Mouse (Mus musculus) urinary bladder, postnatal 14 days (tissue): ENCODE data around the gene Blmh.

ENCODE experiments used
- DNase-seq: peaks from one replicate; pipeline ENCODE4 v3.0.0; 2021; ENCODE audit warnings: low spot score

The Blmh gene

DNA sequence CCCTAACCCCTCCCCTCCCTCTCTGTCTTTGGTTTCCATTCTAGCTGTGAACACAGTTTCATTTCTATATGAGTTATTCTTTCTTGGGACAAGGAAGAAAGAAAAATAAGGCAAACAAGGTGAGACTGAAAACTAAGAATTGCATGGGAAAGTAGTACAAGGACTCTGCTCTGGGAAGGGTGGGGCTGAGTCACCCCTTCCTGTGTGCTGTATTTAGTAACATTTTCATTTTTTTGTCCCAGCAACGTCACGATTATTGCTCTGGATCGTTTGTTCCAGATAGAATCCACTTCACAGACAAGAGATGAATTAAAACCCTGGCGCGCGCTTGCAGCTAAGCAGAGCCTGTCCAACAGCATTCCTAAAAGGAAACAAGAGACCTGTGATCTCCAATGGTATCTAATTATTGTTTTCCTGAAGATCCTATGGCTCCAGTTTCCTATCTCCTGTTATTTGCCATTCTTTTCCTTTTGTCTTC lies at the start of gene Blmh:
Gene Blmh (plus strand): TSS at position 51 of the 478 bp plus-strand sequence.
- no peak for DNase-seq

DNA sequence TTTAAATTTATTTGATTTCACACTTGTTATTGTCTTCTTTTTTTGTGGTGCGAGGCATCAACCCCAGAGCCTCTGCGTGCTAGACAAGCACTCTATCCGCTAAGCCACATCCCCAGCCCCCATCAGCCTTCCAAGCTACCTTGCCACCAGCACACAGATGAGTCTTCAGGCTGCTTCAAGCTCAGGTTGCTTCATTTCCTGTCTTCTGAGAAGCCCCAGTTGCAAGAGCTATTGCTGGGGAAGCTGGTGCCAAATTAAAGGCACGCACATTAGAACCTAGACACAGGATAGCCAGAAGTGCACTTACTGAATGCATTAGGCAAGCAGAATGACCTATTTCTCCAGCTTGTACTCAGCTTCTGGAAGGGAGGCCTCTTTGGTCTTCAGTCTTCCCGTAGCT lies 44.8 kb upstream of the Blmh start:
- no peak for DNase-seq

DNA sequence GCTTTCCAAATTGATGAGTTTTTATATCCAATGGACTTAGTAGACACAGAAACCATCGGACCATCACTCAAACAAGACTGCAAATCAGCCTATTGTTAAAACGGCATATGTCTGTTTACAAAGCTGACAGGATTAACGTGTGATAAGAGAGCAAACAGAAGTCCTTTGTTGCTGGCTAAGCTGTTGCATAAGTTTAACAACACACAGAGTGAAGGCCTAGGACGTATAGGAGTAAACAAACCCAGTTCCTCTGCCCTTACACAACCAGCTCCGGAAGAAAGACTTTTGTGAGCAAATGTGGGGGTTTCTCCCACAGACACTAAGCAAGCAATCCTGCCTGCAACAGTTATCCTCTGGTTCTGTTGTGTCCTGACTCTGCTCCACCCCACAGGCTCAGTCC lies 40.2 kb upstream of the Blmh start:
- DNase-seq = no peak

DNA sequence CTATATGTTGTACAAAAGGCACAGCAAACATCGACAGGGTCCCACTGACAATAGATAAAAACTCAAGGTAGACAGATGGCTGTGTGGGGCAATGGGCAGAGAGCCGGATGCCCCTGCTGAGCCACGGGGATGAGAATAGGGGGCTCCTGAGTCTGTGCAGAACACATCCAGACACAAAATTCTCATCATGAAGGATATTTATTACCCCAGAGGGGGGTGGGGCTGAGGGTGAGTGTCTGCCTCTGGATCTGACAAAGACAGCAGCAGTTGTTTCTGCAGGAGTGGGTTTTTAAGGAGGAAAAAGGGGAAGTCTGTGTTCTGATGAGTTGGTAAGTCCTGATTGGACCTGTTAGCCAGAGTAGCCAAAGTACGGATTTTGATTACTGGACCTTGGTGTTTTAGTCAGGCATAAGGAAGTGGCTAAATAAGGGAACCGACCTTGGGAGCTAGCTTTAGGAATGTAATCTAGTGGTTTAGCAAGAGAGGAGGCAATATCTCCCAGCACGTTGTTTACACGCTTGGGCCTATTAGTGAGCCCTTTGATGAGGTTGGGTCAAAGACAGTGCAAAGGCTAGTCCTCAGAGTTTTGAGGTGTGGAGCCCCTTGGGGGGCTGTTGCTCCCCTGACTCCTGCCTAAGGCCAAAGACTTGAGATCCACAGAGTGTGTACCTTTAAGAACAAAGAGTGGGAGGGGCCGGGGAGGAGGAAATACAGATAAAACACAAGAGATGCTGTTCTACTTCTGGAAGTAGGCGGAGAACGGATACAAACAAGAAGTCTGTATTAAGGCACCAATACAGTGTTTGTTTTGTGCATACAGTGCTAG lies 35.1 kb upstream of the Blmh start:
- peak; percentile 37 for DNase-seq

DNA sequence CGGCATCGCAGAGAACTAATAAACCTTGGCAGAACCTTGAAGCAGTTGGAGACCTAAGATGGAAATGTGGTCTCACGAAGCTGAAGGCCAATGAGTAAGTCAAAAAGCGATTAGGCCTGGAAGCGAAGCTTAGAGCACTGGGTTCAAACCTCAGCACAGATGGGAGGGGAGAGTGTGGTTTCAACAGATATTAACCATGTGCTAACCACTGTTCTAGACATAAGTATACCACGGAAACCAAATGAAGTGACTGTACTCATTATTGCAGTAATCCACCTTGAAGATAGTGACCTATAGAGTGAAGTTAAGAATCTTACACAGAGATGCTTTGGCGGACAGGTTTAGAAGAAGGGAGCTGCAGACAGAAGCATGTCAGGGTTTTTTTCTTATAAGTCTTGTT lies 33.4 kb upstream of the Blmh start:
- DNase-seq = no peak

DNA sequence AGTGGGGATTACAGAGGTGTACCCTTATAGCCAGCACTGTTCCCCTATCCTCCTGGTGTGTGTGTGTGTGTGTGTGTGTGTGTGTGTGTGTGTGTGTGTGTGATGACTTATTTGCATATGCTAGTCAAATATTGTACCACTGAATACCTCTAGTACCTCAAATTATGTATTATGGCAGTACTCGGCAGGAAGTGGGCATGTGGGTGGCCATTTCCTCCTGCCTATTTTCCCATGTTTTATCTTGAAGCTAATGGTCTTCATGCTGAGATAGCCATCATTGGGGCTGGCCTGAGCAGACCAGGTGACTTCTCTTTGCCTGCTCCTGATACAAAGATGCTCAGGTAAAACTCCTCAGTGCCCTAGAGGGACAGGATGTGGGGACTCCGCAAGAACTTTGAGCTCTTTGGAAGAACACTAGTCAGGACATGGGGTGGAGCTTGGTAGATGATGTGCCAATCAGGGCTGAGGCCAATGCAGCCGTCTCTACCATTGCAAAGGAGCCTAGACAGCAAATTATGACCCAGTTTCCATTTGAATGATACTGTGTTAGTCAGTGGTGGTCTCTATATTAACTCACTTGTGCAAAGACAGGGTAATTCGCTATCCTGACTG lies 32.8 kb upstream of the Blmh start:
- no peak for DNase-seq

DNA sequence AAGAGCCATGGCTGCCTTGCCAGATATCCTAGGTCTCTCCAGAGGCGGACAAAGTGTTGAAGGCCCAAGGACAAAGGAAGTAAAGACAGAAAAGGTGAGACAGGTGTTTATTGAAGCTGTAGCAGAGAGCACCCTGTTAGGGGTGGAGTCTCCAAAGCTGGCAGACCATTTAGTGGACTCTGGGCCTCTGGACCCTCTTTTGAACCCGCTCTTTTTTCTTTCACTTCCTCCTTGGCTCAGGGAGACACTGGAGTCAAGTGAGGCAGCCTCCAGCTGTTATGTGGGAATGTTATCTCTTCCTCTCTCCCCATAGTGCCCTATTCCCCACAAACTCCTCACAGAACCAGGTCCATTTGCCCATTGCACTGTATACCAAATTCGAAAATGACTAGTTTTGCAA lies 31.6 kb upstream of the Blmh start:
- DNase-seq = no peak

DNA sequence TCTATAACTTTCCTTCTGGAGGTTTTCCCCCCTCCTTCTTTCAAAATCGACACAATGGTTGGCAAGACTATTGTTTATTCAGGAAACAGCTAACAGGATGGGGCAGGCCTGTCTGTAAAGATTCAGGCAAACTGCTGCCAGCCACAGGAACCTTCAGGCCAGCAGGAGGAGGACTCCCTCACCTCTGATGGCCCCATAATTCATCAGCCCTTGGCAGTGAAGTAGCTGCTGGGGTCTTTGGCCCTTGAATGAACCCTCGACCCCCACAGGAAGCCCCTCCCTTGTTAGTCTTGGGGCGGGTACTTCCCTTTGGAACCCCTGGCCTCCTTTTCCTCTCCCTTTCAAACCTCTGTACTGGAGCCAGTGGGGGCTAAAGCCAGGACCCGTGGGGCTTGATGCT lies 31.0 kb upstream of the Blmh start:
- peak; percentile 25 for DNase-seq

DNA sequence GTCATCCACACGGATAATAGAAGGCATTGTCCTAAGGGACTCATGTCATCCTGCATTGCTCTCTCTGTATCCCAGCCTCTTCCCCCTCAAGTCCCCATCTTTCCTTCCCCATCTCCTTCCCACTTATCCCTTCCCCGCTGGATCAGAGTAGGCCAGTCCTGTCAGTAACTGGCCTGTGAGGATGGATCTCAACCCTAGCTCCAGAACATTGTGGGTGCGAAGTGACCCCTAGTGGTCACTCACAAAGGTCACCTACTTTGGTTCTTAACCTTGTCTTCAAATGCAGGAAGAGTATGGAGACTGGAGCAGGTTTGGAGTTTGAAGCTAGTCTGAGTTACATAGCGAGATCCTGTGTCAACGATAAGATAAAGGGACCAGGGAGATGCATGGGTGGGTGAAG lies 30.4 kb upstream of the Blmh start:
- peak; percentile 72 for DNase-seq

DNA sequence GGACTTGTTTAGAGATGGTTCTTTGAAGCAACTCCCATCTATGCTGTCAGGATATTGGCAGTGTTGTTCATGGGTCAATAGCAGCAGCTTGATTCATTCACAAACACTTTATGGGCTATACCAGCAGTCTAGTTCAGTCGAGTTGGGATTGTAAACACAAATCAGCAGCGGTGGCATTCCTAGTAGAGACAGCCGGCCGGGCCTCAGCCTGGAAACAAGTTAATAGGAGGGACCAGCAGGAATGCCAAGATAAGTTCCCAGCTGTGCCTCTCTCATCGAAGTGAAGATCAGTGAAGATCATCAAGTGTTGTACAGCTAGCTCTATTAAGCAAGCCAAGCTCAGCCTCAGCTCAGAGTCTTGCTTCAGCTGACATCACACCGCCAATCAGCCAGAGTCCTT lies 28.2 kb upstream of the Blmh start:
- DNase-seq = no peak

DNA sequence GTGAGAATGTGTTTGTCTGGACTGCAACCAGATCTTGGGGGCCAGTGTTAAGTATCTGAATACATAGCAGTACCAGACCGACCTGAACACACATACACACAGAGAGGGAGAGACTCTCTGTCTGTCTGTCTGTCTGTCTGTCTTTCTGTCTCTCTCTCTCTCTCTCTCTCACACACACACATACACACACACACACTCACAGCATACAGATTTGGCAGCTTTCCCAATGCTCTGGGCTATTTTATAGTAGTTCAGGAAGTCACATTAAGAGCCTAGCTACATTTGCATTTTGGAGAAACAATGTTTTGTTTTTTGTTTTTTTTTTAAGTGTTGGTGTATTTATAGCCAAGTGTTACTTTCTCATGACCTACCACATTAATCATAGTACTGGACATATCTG lies 27.5 kb upstream of the Blmh start:
- DNase-seq = no peak

DNA sequence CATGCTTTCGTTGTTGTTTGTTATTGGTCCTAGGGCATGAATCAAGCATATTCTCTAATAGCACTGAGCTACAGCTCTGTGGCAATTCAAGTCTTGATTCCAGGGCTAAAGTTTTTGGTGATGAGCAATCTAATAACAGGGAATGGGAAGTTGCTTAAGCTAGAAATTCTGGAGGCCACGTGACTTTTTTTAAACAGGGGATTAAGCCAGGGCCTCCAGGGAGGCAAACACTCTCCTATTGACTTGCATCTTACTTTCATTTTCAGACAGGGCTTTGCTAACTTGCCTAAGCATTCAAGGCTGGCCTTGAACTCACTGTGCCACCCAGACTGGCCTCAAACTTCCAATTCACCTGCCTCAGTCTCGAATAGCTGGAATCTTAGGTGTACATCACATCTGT lies 26.7 kb upstream of the Blmh start:
- DNase-seq = no peak

DNA sequence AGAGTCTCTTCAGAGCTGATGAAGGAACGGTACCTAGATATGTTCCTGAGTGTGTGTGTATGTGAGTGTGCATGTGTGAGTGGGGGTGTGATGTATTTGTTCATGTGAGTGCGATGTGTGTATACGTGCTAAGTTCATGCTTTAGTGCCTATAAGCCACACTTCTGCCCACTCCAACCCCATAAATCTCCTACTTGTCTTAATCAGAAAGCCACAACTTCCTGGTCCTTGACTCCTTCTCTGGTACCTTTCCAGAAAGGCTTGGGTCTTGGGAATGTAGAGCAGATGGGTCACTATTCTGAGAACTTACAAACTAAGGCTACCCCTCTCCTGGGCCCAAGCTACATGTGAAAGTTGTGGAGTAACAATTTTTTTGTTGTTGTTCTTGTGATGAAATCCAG lies 25.9 kb upstream of the Blmh start:
- DNase-seq = no peak

DNA sequence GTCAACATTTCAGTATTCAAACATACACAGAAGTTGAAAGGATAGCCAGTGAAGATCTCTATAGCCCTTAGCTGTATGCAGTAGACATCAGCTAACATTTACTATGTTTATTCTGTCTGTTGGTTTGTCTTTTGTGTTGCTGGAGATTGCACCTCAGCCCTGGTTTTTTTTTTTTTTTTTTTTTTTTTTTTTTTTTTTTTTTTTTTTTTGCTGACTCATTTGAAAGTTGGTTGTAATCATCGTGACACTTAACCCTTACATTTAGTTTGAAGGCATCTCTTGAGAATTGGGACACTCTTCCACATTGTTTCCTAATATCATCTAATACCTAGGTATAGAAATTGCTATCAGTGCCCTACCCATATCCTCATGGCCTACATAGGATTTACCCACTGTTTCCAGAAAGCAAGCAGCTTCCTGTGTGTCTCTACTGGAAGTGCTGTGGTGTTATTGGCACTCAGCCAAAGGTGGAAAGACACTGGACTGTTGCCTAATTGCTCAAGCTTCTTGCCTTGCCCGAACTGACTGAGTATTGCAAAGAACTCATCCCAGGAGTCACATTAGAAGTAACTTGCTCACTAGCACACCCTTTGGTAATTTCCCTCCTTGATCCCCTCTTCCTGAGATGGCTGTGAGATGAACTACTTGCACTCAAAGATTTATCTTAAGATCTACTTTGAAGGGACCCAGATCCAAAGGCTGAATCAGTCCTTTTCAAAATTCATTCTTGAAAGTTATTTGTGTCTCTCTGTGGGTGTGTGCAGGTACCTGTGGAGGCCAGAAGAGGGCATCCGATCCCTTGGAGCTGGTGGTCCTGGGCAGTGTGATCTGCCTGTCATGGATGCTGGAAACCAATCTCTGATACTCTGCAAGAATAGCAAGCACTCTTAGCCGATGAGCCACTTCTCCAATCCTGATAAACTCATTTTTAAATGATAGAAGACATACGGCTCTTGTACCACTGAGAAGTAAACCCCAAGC lies 24.6 kb upstream of the Blmh start:
- DNase-seq = no peak

DNA sequence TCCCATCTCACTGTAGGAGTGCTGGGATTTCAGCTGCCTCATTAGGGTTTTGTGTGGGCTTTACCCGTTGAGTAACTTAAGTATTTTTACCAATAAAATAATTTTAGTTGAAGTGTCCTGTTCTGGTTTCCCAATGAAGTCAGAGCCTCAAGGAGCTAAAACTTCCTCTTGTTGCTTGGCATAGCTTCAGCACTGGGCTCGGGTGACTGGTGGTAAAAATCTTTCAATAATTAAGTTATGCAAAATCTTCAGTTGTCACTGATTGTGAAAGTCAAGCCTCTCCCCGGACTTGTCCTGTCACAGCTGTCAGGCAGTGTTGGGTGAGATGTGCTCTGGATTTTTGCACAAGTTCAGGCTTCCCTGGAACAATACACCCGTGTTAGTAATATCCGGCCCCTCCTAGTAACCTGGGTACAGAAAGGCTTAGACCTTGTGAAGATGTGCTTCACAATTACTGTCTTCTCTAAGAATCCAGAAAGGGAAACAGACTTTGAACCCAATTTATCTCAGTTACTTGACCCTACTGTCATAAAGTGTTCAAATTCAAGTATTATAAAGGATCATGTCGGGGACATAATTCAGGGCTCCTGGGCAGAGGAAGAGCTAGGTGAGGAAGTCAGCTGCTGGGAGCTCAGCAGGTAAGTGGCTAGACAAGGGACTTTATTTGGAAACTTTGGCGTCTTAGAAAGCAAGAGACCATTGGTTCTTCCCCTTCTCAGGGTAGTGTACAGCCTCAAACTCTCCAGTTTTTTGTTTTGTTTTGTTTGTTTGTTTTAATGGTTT lies 22.8 kb upstream of the Blmh start, which contains the start of gene Tmigd1:
Gene Tmigd1 (plus strand): TSS at position 581 of the 783 bp plus-strand sequence.
- no peak for DNase-seq

DNA sequence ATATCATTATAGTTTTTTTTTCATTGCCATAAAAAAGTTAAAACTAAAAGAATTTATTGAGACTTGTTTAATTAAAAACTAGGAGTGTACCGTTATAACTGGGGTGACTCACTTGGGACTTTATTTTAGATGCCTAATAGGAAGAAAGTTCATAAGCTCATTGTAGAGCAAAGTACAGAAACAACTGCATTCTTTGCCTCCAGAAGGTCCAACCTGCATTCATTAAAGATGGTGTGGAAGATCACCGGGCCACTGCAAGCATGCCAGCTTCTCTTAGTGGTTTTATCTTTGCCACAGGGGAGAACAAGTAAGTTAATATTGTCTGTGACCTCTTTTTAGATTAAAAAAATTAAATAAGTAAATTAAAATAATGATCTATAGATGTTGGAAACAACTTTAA lies 20.3 kb upstream of the Blmh start:
- DNase-seq = no peak

DNA sequence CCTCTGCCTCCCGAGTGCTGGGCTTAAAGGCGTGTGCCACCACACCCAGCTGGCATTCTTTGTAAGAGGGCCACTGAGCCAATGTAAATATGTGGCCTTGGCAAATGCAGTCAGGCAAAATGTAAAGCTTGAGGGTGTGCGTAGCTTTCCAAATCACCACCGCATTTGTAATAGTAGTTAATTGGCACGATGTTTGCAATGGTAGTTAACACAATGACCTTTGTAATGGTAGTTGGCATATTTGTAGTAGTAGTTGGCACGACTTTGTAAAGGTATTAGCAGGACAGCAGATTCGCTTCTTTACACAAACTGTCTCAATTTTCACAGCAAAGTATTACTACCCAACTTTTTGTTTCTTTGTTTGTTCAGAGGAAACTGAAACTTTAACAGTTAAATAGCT lies 16.0 kb upstream of the Blmh start:
- no peak for DNase-seq

DNA sequence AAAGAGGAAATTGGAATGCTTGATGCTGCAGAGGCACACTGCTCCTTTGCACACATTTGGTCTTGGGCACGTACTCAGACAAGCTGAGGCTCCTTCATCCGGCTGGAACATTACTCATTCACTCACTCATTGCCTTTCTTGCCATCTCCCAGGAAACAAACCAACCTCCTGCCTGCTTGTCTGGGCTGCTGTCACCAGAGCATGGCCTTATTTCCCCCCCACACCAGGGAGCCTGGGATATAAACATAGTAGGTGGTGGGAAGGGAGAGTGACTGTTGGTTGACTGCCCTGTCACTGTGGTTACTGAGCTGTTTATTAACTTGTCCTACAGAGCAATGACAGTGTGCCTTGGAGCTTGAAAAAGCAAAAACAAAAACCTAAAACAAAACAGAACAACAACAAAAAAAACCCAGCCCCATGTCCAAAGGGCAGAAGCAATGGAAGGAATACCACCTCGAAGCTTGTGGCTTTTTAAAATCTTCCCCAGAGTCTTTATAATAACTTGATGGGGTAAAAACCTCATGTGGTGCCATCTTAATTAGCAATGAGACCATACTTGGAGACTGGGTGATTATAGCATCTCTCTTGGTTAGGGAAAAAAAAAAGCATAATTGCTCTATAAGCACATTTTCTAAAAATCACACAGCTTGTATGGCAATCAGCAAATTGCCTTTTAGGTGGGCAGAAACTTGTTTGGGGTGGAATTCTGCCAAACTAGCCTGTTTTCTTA lies 13.1 kb upstream of the Blmh start:
- no peak for DNase-seq

DNA sequence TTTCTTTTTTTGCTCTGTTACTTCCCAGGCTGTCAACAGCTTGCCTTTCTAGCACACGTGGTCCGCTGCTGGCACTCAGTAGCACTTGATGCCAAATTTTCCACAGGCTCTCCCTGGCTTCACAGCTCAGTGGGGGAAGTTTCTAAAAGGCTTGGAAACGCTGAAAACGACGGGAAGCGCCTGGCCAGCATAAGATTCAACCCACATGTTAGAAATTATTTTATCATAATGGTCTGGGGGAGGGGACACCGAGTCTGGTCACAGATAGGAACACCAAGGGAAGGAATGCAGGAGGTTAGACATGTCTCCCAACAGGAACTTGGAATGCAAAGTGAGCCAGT lies 12.6 kb upstream of the Blmh start:
- no peak for DNase-seq

DNA sequence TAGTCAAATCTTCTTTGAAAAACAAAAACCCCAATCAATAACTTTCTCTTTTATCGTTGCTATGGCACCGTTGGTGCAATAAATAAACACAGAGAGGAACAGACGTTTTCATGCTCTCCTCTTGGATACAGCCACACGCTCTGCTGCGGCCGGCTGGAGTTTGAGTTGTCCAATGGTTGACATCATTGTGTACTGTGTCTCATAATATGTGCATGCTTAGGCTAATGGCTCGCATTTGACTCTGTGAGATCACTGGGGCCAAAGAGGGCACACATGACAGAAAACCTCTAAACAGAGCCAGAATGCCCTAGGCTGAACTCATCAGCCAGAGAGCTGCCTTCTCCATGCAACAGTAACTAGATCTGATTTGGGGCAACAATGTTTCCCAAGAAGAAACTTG lies 10.2 kb upstream of the Blmh start:
- DNase-seq = no peak
